Mouse (Mus musculus) bone marrow, adult 2 months (tissue): Measurements from ENCODE around the gene Polq. TPM values are rescaled to one million over a fixed set of nuclear protein-coding genes. Genes with fewer than 3 reads are reported as not detected.

Source experiments
- H3K27ac ChIP-seq: fragments of 200-500 bp; 2 replicates; pipeline ENCODE4 v1.5.1; 2012; ENCODE audit warnings: low read depth, mild to moderate bottlenecking, control low read depth, inconsistent platforms, low read length; ENCODE audit not compliant: control insufficient read depth, poor library complexity, insufficient read depth
- H3K4me1 ChIP-seq: fragments of 200-500 bp; 2 replicates; pipeline ENCODE4 v1.6.1; 2011; ENCODE audit warnings: low read length; ENCODE audit not compliant: control insufficient read depth, insufficient read depth
- H3K4me3 ChIP-seq: fragments of 200-500 bp; replicated peaks from 2 replicates; pipeline ENCODE3; 2011; ENCODE audit warnings: mild to moderate bottlenecking, low read depth, low read length, control low read depth; ENCODE audit not compliant: control insufficient read depth
- CTCF ChIP-seq: fragments of 200-500 bp; IDR thresholded peaks from 2 replicates; pipeline ENCODE4 v1.5.1; 2011; ENCODE audit warnings: low read length, control low read depth; ENCODE audit not compliant: control insufficient read depth, insufficient read depth
- POLR2A ChIP-seq: fragments of 200-500 bp; IDR thresholded peaks from 2 replicates; pipeline ENCODE4 v1.6.1; 2011; ENCODE audit warnings: low read depth, mild to moderate bottlenecking, control low read depth, low read length, borderline replicate concordance; ENCODE audit not compliant: control insufficient read depth
- WGBS: fragments of 180-500 bp; shearing (Covaris S2); methylation state at CpG from one replicate; pipeline ENCODE4 v1.1.7; 2018; 5-methylcytosine and 5-hydroxymethylcytosine counted together
- polyA plus RNA-seq: library from polyadenylated mRNA; stranded (reverse); fragments of >200 nt; gene quantifications from 2 replicates; pipeline ENCODE4 v1.2.4, GENCODE M21; 2011; ENCODE audit warnings: low replicate concordance; ENCODE audit not compliant: missing spikeins, insufficient read depth, insufficient read length

The Polq gene
- polyA plus RNA-seq, 1 experiment, result 21.6 TPM

GRCm38 (mm10) chr16:36989999-36990625, 21.5 kb upstream of the Polq start, which contains the start of gene Fbxo40:
TSS of gene Fbxo40 (minus strand) at chr16:36990467.
- H3K27ac ChIP-seq, result no peak within 1 kb of the TSS
- no peak within 1 kb of the TSS for H3K4me3 ChIP-seq
- 64% methylated on average over 18 of the region's 18 CpGs for WGBS
- peaks cover 2% of the 10 kb centered on the region; the same call in 1 of the 2 replicates for H3K4me1 ChIP-seq
- TF ChIP-seq POLR2A, result no peak

- no peak for TF ChIP-seq CTCF
- no peak for TF ChIP-seq POLR2A
- no peak overlapping the region for H3K4me3 ChIP-seq
- H3K27ac ChIP-seq, result no peak overlapping the region
- WGBS, result 16% methylated on average over 6 of the region's 6 CpGs
- no peaks in the 10 kb centered on the region; the same call in 1 of the 2 replicates for H3K4me1 ChIP-seq
Observed at GRCm38 (mm10) chr16:36997650-36998049, 13.9 kb upstream of the Polq start.

GRCm38 (mm10) chr16:36999366-36999972, 12.1 kb upstream of the Polq start:
- WGBS, result 25% methylated on average over 9 of the region's 9 CpGs
- Histone ChIP-seq H3K27ac (no peak overlapping the region), H3K4me1 (no peaks in the 10 kb centered on the region; the same call in 1 of the 2 replicates), H3K4me3 (no peak overlapping the region)
- TF ChIP-seq CTCF, result no peak
- TF ChIP-seq POLR2A, result no peak

DNA sequence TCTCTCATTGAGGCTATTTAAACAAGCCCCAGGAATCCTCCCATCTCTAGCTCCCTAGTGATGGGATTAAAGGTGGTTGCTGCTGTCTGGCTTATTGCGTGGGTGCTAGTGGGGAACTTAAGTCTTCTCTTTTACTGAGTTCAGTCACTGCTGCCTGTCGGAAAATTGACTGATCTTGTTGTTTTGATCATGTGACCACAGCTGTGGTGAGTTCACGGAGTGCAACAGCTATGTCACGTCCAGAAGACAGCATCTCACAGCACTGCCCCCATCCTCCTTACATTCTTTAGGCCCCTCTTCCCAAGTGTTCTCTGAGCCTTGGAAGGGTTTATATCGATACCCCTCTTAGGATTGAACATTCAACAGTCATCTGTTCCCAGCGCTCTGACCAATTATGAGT, 2.3 kb upstream of the Polq start:
- TF ChIP-seq POLR2A (no peak), CTCF (no peak)
- WGBS, result 85% methylated on average over 6 of the region's 6 CpGs
- no peak overlapping the region for H3K27ac ChIP-seq
- H3K4me3 ChIP-seq, result no peak overlapping the region
- H3K4me1 ChIP-seq, result no peaks in the 10 kb centered on the region; the same call in 1 of the 2 replicates

DNA sequence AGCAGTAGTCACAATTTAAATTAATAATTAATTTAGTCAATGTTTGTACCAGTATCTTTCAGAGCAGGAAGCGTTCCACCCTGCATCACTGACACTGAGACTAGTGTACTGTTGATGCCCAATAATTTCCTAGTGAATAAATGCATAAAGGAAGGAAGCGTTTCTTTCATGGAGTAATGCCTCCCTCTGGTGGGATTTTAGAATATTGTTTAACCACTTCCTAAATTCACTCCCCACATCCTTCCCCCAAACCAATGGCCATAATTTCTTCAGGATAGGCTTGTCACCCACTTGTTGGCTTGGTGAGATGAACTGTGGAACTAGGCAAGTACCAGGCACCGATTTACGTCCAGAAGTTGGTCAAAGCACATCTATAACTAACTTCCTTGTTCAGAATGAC, 1.2 kb upstream of the Polq start:
- WGBS, result 2% methylated on average over 4 of the region's 4 CpGs

DNA sequence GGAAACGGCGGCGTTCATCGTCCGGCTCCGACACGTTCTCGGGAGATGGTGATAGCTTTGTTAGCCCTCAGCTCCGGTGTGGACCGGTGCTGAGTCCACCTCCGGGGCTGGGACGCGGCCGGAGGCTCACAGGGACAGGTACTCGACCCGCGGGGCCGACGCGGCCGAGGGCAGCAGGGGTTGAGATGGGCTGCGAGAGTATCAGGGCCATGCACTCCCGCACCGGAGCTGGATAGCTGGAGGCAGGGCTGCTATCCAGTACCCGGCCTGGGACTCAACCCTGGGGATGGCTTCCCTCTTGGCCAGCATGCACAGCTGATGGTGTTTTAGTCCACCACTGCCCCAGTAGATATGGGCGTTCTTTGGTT, 320 bp downstream of the Polq start:
- peak overlapping the region; percentile 82 for H3K4me3 ChIP-seq
- no peaks in the 10 kb centered on the region; the same call in 1 of the 2 replicates for H3K4me1 ChIP-seq
- TF ChIP-seq POLR2A (no peak), CTCF (no peak)
- WGBS, result under 1% methylated on average over 26 of the region's 26 CpGs
- H3K27ac ChIP-seq, result peak overlapping the region; percentile 3; the same call in 1 of the 2 replicates

More for the DNA sequence above, 1.2 kb upstream of the Polq start:
- 0 out of 2 replicates have a peak, but pooled peaks have one; percentile 12 for TF ChIP-seq CTCF
- no peak for TF ChIP-seq POLR2A
- H3K4me1 ChIP-seq, result no peaks in the 10 kb centered on the region; the same call in 1 of the 2 replicates
- H3K27ac ChIP-seq, result no peak overlapping the region
- H3K4me3 ChIP-seq, result no peak overlapping the region

DNA sequence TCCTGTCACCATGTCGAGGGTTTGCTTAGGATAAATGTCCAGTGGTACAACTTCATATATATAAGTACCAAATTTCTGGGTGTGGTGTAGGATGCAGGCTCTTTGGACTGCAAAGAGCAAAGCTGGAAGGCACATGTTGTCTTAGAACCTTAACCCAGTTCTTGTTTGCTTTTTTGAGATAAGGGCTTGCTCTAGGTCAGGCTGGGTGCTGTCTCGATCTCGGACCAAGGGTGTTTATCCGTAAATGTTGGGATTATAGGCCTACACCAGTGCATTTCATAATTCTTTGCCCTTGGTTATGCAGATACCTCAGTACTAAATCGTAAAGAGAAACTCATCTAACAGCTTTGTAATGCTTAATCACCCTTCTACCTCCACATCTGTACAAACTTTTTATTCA, 750 bp downstream of the Polq start:
- Histone ChIP-seq H3K27ac (no peak overlapping the region), H3K4me1 (no peaks in the 10 kb centered on the region; the same call in 1 of the 2 replicates), H3K4me3 (peak overlapping the region; percentile 82)
- WGBS, result 49% methylated on average over 5 of the region's 5 CpGs
- TF ChIP-seq POLR2A, result no peak
- no peak for TF ChIP-seq CTCF

GRCm38 (mm10) chr16:37027581-37027980, 16.0 kb downstream of the Polq start:
- WGBS, result 55% methylated on average over 3 of the region's 3 CpGs
- TF ChIP-seq POLR2A (no peak), CTCF (no peak)
- no peaks in the 10 kb centered on the region for H3K4me1 ChIP-seq
- H3K4me3 ChIP-seq, result no peak overlapping the region
- H3K27ac ChIP-seq, result no peak overlapping the region

DNA sequence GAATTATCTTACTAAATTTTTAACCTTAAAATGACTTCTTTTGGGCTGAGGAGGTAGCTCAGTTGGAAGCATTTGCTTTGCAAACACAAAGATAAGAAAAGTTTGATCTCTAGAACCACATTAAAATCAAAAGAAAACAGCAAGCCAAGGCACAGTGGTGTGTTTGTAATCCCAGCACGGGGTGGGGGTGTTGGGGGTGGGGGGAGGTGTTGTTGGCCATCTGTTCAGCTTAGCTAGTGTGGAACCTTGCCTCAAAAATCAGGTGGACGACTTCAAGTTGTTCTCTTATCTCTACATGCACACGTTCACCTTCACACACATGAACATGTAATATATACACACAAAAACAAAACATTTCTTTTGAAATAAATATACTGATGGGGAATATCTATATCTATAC, 20.4 kb downstream of the Polq start:
- no peaks in the 10 kb centered on the region for H3K4me1 ChIP-seq
- 79% methylated on average over 3 of the region's 3 CpGs for WGBS

More for the DNA sequence above, 20.4 kb downstream of the Polq start:
- Histone ChIP-seq H3K4me3 (no peak overlapping the region), H3K27ac (no peak overlapping the region)
- TF ChIP-seq CTCF (no peak), POLR2A (no peak)
